In the genomic region with DNA sequence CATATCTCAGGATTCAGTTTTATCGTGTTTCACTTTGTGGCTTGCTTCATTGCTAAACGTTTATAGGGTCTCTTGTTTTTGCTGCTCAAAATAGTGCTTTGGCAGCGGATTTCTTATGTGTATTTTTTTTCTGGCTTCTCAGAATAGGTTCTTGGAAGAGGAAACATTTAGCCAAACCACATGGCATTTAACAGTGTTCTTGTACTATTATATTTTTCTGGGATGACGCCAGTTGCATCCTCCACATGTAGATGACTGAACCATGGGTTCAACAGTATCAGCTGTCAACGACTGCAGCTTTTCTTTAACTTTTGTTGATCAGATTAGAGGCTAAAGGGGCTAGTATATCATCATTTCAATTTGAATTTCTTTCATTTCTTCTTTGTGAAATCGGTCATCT, we compare ENCODE assay signal across 18 mouse cellular contexts.
"Had no signal": no experiment of that assay in that cellular context is flagged by ENCODE, and none has a peak within 500 bp of the region (broad histone marks: within the 10 kb centered on the region; RNA-seq: fewer than 3 reads in every experiment).

No protein-coding gene starts in this region.

- H3K36me3 ChIP-seq: midbrain, embryonic 10.5 days; midbrain, embryonic 12.5 days; neural tube, embryonic 13.5 days; neural tube, embryonic 15.5 days had no signal

- H3K9me3 ChIP-seq: midbrain, embryonic 10.5 days; midbrain, embryonic 12.5 days; neural tube, embryonic 13.5 days; neural tube, embryonic 15.5 days had no signal

- H3K27me3 ChIP-seq: midbrain, embryonic 12.5 days; neural tube, embryonic 13.5 days; neural tube, embryonic 15.5 days had no signal

- H3K4me2 ChIP-seq: lung, embryonic 14.5 days; midbrain, embryonic 12.5 days; neural tube, embryonic 13.5 days; neural tube, embryonic 15.5 days had no signal

- H3K9ac ChIP-seq: lung, embryonic 14.5 days; midbrain, embryonic 12.5 days; neural tube, embryonic 13.5 days; neural tube, embryonic 15.5 days had no signal

- H3K4me1 ChIP-seq: midbrain, embryonic 10.5 days; midbrain, embryonic 12.5 days; neural tube, embryonic 13.5 days; neural tube, embryonic 15.5 days had no signal

- ATAC-seq: midbrain, embryonic 16.5 days had no signal

- DNase-seq: lung, embryonic 14.5 days; lung, postnatal 10 days; lung, postnatal 4 days; midbrain, embryonic 14.5 days; retina, postnatal 1 day; right cerebral cortex, adult 18-20 months; right cerebral cortex, postnatal 25 days; right cerebral cortex, postnatal 4 days; spleen, adult 18-20 months; thymus, adult 18-20 months; thymus, postnatal 14 days; thymus, postnatal 36 days had no signal

- H3K27ac ChIP-seq: midbrain, embryonic 10.5 days; midbrain, embryonic 12.5 days; neural tube, embryonic 13.5 days; neural tube, embryonic 15.5 days had no signal

- H3K4me3 ChIP-seq: midbrain, embryonic 10.5 days; midbrain, embryonic 12.5 days; myocyte; neural tube, embryonic 13.5 days; neural tube, embryonic 15.5 days had no signal
